In genomic region chr7:99833846-99834222, GRCm38 (mm10) we compare ENCODE assay signal across 13 mouse cellular contexts. TPM values are rescaled to one million over a fixed set of nuclear protein-coding genes. Genes with fewer than 3 reads are reported as not detected.
"Had no signal": no experiment of that assay in that cellular context is flagged by ENCODE, and none has a peak within 500 bp of the region (broad histone marks: within the 10 kb centered on the region; RNA-seq: fewer than 3 reads in every experiment).

No protein-coding gene starts in this region.

- DNase-seq: kidney, adult 9 months; kidney, postnatal 14 days; kidney, postnatal 4 days; liver; lung, adult 18-20 months; lung, postnatal 10 days; lung, postnatal 36 days; thymus, postnatal 36 days had no signal

- ATAC-seq: liver, embryonic 12.5 days; midbrain, embryonic 13.5 days; midbrain, embryonic 16.5 days had no signal

RNA-seq across cellular contexts. Expression of gene Neu3, which starts 5.6 kb away (rescaled TPM):
- total RNA-seq: monocyte, adult 5-6 weeks had no signal

RNA-seq across cellular contexts. Expression of gene Xrra1, which starts 25.1 kb away (rescaled TPM):
- polyA plus RNA-seq: liver, embryonic 12.5 days; liver, embryonic 15.5 days had no signal
